Mouse (Mus musculus) heart, embryonic 13.5 days (tissue): ENCODE measurements around the gene Gm10718. TPM values are rescaled to one million over a fixed set of nuclear protein-coding genes. Genes with fewer than 3 reads are reported as not detected.
"Not testable (repeated sequence)": the region's sequence is repeated elsewhere in the genome, so short reads cannot be mapped to it uniquely, and the experiment has no call there.

Experiments
- ATAC-seq: fragments of 200-750 bp; cut with Nextera tagmentation; 2 replicates; pipeline ENCODE4 v1.8.0; 2017; ENCODE audit warnings: moderate TSS enrichment; ENCODE audit not compliant: insufficient number of reproducible peaks, low FRiP score, low TSS enrichment; ENCODE audit errors: extremely low read depth
- H3K27ac ChIP-seq: fragments of 300-500 bp; sonication (generic); replicated peaks from 2 replicates; pipeline ENCODE4 v1.5.1; 2015; ENCODE audit warnings: moderate library complexity, mild to moderate bottlenecking, inconsistent platforms
- H3K27me3 ChIP-seq: fragments of 300-500 bp; sonication (generic); replicated peaks from 2 replicates; pipeline ENCODE4 v1.6.1; 2015; ENCODE audit warnings: mild to moderate bottlenecking, inconsistent platforms
- H3K36me3 ChIP-seq: fragments of 300-500 bp; sonication (generic); 2 replicates; pipeline ENCODE4 v1.6.1; 2015; ENCODE audit warnings: mild to moderate bottlenecking, inconsistent platforms
- H3K4me1 ChIP-seq: fragments of 300-500 bp; sonication (generic); 2 replicates; pipeline ENCODE4 v1.6.1; 2015; ENCODE audit warnings: inconsistent platforms
- H3K4me2 ChIP-seq: fragments of 300-500 bp; sonication (generic); 2 replicates; pipeline ENCODE4 v1.6.1; 2015; ENCODE audit warnings: inconsistent platforms, mild to moderate bottlenecking, moderate library complexity
- H3K4me3 ChIP-seq: fragments of 300-500 bp; sonication (generic); 2 replicates; pipeline ENCODE4 v1.5.1; 2015; ENCODE audit warnings: moderate library complexity, mild to moderate bottlenecking, inconsistent platforms
- H3K9ac ChIP-seq: fragments of 300-500 bp; sonication (generic); 2 replicates; pipeline ENCODE4 v1.6.1; 2015; ENCODE audit warnings: inconsistent platforms, mild to moderate bottlenecking, moderate library complexity
- H3K9me3 ChIP-seq: fragments of 300-500 bp; sonication (generic); 2 replicates; pipeline ENCODE4 v1.6.1; 2016; ENCODE audit warnings: inconsistent platforms
- WGBS: fragments of 180-500 bp; shearing (Covaris S2); methylation state at CpG from one replicate; pipeline ENCODE4 v1.1.7; 2015; ENCODE audit warnings: mixed read lengths; 5-methylcytosine and 5-hydroxymethylcytosine counted together
- microRNA-seq: library from miRNA; unstranded; fragments of <30 nt; microRNA quantifications from one replicate; pipeline ENCODE4, GENCODE M21; 2016
- polyA plus RNA-seq: library from polyadenylated mRNA; unstranded; fragments of >200 nt; fragmentation: Nextera tagmentation; extraction: Ambion mirVana; gene quantifications from 2 replicates; pipeline ENCODE4 v1.2.1, GENCODE M21; 2015

The Gm10718 gene
- polyA plus RNA-seq, 1 experiment from 2014 or later, result 1.4 TPM

- not testable (repeated sequence) for H3K27me3 ChIP-seq, H3K27ac ChIP-seq, H3K4me2 ChIP-seq, H3K4me3 ChIP-seq, H3K9me3 ChIP-seq, H3K36me3 ChIP-seq, H3K9ac ChIP-seq, ATAC-seq, H3K4me1 ChIP-seq
- WGBS, result 64% methylated on average over 9 of the region's 9 CpGs
Observed at GRCm38 (mm10) chr9:3027200-3027599, 3.9 kb downstream of the Gm10718 start.

GRCm38 (mm10) chr9:3029276-3030000 lies 6.1 kb downstream of the Gm10718 start:
- H3K9ac ChIP-seq, result not testable (repeated sequence)
- 58% methylated on average over 14 of the region's 16 CpGs for WGBS

DNA sequence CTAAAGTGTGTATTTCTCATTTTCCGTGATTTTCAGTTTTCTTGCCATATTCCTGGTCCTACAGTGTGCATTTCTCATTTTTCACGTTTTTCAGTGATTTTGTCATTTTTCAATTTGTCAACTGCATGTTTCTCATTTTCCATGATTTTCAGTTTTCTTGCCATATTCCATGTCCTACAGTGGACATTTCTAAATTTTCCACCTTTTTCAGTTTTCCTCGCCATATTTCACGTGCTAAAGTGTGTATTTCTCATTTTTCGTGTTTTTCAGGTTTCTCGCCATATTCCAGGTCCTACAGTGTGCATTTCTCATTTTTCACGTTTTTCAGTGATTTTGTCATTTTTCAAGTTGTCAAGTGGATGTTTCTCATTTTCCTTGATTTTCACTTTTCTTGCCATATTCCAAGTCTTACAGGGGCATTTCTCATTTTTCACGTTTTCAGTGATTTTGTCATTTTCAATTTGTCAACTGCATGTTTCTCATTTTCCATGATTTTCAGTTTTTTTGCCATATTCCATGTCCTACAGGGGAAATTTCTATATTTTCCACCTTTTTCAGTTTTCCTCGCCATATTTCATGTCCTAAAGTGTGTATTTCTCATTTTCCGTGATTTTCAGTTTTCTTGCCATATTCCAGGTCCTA lies 7.5 kb downstream of the Gm10718 start:
- not testable (repeated sequence) for H3K4me3 ChIP-seq, H3K9me3 ChIP-seq, H3K27ac ChIP-seq, H3K27me3 ChIP-seq, H3K9ac ChIP-seq, H3K36me3 ChIP-seq, H3K4me2 ChIP-seq, ATAC-seq, H3K4me1 ChIP-seq
- WGBS, result 55% methylated on average over 3 of the region's 10 CpGs

More at GRCm38 (mm10) chr9:3029276-3030000, 6.1 kb downstream of the Gm10718 start:
- H3K27ac ChIP-seq, H3K4me1 ChIP-seq, H3K9me3 ChIP-seq, H3K4me2 ChIP-seq, H3K4me3 ChIP-seq, ATAC-seq, H3K36me3 ChIP-seq, H3K27me3 ChIP-seq: not testable (repeated sequence)

DNA sequence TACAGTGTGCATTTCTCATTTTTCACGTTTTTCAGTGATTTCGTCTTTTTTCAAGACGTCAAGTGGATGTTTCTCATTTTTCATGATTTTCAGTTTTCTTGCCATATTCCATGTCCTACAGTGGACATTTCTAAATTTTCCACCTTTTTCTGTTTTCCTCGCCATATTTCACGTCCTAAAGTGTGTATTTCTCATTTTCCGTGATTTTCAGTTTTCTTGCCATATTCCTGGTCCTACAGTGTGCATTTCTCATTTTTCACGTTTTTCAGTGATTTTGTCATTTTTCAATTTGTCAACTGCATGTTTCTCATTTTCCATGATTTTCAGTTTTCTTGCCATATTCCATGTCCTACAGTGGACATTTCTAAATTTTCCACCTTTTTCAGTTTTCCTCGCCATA lies 11.0 kb downstream of the Gm10718 start, which contains the start of gene Gm17535:
Gm17535 (plus strand) TSS at position 301 of the 400 bp plus-strand sequence.
- H3K36me3 ChIP-seq, H3K27me3 ChIP-seq, H3K4me1 ChIP-seq, H3K27ac ChIP-seq, ATAC-seq, H3K4me2 ChIP-seq, H3K9ac ChIP-seq, H3K4me3 ChIP-seq, H3K9me3 ChIP-seq: not testable (repeated sequence)
- 68% methylated on average over 2 of the region's 8 CpGs for WGBS

DNA sequence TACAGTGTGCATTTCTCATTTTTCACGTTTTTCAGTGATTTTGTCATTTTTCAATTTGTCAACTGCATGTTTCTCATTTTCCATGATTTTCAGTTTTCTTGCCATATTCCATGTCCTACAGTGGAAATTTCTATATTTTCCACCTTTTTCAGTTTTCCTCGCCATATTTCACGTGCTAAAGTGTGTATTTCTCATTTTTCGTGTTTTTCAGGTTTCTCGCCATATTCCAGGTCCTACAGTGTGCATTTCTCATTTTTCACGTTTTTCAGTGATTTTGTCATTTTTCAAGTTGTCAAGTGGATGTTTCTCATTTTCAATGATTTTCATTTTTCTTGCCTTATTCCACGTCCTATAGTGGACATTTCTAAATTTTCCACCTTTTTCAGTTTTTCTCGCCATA lies 13.2 kb downstream of the Gm10718 start, which contains the start of gene Gm10715:
Gm10715 (plus strand) TSS at position 301 of the 400 bp plus-strand sequence.
- H3K9me3 ChIP-seq, H3K4me1 ChIP-seq, H3K9ac ChIP-seq, H3K4me3 ChIP-seq, H3K27me3 ChIP-seq, ATAC-seq, H3K36me3 ChIP-seq, H3K27ac ChIP-seq, H3K4me2 ChIP-seq: not testable (repeated sequence)
- 68% methylated on average over 8 of the region's 8 CpGs for WGBS

- not testable (repeated sequence) for H3K36me3 ChIP-seq, H3K4me3 ChIP-seq, H3K9ac ChIP-seq, H3K27ac ChIP-seq, H3K4me2 ChIP-seq, ATAC-seq, H3K4me1 ChIP-seq, H3K27me3 ChIP-seq
- WGBS, result 59% methylated on average over 4 of the region's 4 CpGs
- peaks cover 14% of the 10 kb centered on the region; the same call in 1 of the 2 replicates for H3K9me3 ChIP-seq
Observed at GRCm38 (mm10) chr9:3038161-3038560, 14.8 kb downstream of the Gm10718 start.

Small RNAs within 50 kb of the gene (microRNA-seq; reads per million reads assigned to microRNA genes)
- gene Mir101c, result not detected

Other genes starting within 250 kb of the Gm10718 start
- gene Gm10722, start 22.6 kb upstream of the Gm10718 start, polyA plus RNA-seq, result not detected in 2 replicates
- gene Gm11168, start 20.2 kb upstream of the Gm10718 start, polyA plus RNA-seq, result not detected in 2 replicates
- 0.48 TPM in 1 of 2 replicates, not detected in the other for gene Gm10721, start 10.4 kb upstream of the Gm10718 start, polyA plus RNA-seq
- gene Gm10720, start 7.9 kb upstream of the Gm10718 start, polyA plus RNA-seq, result not detected in 2 replicates
- 0.28 TPM in 1 of 2 replicates, not detected in the other for gene Gm10719, start 6.1 kb upstream of the Gm10718 start, polyA plus RNA-seq
- gene Gm10717, start 1.9 kb downstream of the Gm10718 start, polyA plus RNA-seq, result 0.64 TPM in 1 of 2 replicates, not detected in the other
- gene Gm17535, start 11.1 kb downstream of the Gm10718 start, polyA plus RNA-seq, result not detected in 2 replicates
- gene Gm10715, start 13.3 kb downstream of the Gm10718 start, polyA plus RNA-seq, result not detected in 2 replicates